Mouse (Mus musculus): ENCODE measurements around the gene Ift20.
"Not testable (repeated sequence)": the region's sequence is repeated elsewhere in the genome, so short reads cannot be mapped to it uniquely, and the experiment has no call there.

Ift20 gene

DNA sequence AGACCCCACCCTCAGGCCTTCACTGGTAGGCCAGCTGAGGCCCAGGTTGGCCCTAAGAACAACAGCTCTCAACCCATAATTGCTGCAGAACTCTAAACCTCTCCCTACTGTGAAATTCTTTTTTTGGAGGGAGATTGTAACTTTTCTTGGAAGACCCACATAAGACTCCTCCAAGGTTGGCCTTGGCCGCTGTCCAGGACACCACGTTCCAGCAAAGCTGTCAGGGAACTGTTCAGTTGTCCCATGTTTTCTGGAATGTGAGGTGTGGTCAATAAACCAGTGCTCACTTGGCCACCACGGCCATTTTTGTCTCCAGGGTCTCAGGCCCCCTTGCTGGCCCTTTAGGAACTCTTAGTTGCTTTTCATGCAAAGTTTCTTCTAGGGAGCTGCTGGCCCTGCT is 14.3 kb upstream of the Ift20 start:
- ATAC-seq (ENCODE audit: insufficient number of reproducible peaks, low FRiP score, low TSS enrichment): no peak

DNA sequence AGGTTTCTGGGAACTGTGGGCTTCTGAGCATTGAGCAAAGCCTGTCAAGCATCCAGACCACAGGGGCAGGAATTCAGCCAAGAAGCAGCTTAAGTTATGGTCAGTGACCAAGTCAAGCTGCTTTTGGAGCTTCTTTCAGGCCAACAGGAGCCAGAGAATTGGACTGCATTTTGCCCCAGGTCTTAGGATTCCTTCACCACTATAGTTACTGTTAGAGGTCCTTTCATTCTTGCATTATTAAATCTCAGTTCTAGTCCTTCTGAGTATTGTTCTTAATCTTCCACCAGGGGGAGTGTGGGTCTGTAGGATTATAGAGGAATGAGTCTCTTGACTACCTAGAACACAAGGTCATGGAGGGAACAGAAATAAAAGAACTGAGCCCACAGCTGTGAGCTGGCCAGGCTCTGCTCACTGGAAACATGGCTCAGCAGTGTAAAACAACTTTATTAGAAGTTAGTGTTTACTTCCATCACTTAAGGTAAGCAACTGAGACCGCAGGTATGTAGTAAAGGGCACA is 13.6 kb upstream of the Ift20 start:
- no peak for ATAC-seq (ENCODE audit: insufficient number of reproducible peaks, low FRiP score, low TSS enrichment)

DNA sequence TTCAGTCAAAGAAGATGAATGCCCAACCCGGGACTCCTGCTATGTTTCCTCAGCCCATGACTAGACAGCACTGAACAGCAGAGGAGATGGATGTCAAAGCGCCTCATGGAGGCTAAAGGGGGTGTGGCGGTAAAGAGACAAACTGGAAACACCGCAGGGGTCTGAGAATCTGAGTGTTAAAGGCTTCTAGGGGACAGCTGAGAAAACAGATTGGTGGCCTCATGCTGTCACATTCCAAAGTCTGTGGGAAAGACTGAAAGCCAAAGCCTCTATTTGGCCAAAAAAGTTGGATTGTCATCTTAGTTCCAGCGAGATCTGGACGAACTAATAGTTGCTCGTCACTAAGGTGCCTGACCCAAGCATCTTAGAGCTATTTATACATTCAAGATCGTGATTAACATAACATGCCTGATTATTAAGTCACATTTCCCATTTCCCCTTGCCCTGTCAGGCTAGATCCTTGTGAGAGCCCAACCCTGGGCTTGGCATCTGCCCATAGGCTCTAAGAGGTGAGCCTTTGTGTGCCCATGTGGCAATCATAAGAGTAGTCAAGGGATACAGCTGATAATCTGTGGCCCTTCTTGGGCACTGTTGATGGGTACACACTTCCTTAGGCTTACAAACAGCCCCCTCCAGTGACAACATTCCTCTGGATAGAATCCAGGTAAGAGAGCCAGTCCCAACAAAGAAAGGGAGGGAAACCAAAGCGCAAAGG is 12.8 kb upstream of the Ift20 start:
- ATAC-seq (ENCODE audit: insufficient number of reproducible peaks, low FRiP score, low TSS enrichment): no peak

DNA sequence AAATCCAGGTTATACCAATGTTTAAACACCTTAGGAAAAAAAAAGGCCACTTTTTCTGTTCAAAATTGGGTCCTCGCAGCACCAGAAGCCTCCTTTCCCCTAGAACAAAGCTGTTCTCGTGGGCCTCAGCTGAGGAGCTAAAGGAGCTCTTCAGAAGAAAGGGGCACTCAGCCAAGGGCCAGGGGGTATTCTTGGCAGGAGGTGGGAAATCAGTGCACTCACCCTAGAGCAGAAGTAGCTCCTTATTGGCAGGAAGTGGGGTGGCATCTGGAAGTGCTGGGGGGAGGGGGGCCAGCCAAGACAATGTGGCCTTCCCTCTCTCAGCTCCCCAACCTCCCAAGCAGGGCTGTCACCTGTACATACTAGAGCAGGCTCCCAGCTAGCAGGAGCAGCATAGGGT is 11.3 kb upstream of the Ift20 start:
- no peak for ATAC-seq (ENCODE audit: insufficient number of reproducible peaks, low FRiP score, low TSS enrichment)

DNA sequence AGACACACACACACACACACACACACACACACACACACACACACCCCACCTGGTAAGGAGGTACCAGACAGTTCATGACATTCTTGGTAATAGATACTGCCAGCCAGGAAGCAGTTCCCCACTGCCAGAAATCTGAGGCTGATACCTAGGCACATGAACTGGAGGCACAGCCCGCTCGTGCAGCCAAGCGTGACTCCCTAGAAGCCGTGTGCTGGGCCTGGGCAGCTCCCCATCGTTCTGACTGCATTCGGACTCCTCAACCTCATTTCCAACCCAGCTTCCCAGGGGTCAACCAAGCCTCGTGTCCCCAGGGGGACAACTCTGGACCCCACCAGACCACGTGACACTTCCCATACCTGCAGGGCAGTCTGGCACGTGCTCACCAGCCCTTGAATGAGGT is 7.4 kb upstream of the Ift20 start:
- no peak for ATAC-seq (ENCODE audit: insufficient number of reproducible peaks, low FRiP score, low TSS enrichment)

DNA sequence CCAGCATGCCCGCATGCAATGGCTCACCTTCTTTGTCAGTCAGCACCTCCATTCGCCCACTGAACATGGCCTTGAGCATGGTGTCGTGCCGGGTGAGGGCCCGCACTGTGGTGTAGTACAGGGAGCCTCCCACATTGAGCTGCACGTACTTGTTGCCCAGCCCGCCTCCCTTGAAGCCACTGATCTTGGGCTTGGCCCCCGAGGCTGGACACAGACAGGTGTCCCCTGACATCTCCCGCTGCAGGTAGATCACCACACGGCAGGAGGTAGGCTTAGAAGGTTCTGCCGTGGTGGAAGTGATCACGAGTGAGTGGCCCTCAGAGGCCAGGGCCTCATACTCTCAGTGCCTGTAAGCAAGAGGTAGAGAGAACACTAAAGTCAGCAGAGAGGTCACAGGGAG is 6.2 kb upstream of the Ift20 start:
- no peak for ATAC-seq (ENCODE audit: insufficient number of reproducible peaks, low FRiP score, low TSS enrichment)

GRCm38 (mm10) chr11:78531046-78531445 is 5.1 kb upstream of the Ift20 start:
- no peak for ATAC-seq (ENCODE audit: insufficient number of reproducible peaks, low FRiP score, low TSS enrichment)

GRCm38 (mm10) chr11:78531515-78531914 is 4.6 kb upstream of the Ift20 start:
- not testable (repeated sequence) for ATAC-seq (ENCODE audit: insufficient number of reproducible peaks, low FRiP score, low TSS enrichment)

DNA sequence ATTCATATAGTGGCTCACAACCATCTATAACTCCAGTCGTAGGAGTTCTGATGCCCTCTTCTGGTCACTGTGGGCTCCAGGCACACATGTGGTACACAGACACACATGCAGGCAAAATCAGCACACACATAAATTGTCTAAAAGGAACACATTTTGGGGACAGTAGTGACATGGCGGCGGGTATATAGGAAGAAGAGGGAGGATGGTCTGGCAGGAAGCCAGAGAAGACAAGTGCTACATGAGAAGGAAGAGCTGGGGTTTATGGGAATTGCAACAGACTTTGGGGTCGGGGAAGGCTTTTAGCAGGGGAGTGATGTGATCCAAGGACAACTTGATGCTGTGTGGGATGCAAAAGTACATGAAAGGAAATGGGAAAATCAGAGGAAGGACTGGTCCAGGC is 1.6 kb upstream of the Ift20 start:
- ATAC-seq (ENCODE audit: insufficient number of reproducible peaks, low FRiP score, low TSS enrichment): no peak

DNA sequence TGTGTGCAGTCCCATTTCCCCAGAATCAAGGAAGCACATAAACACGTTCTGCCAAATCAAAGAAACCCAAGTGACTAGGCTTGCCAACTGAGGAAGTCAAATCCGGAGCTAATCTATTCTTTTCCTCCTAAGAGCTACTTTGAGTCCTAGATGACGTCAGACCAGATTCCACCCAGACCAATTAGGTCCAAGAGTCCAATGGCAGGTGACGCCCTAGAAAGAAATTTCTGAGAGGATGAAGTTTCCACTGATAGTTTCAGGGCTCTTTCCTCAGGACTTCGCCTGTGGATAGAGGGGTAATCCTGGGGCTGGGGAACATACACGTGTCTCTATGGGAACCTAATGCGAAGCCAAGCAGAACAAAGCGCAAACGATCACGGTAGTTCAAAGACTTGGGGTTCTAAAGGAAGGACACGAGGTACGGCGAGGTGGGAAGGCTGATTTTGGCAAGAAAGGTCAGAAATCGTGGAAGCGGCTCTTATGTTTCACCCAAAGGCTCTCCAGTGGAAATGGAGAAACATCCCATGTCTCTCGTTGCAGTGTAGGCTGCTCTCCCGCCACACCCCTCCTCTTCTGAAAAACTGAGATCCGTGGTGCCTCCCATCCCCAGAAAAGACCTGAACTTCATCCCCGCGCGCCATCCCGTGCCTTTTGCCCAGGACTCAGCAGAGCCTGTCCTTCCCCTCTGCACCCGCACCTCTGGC is 633 bp upstream of the Ift20 start:
- peak; percentile 22; the same call in 1 of the 2 replicates for ATAC-seq (ENCODE audit: insufficient number of reproducible peaks, low FRiP score, low TSS enrichment)

DNA sequence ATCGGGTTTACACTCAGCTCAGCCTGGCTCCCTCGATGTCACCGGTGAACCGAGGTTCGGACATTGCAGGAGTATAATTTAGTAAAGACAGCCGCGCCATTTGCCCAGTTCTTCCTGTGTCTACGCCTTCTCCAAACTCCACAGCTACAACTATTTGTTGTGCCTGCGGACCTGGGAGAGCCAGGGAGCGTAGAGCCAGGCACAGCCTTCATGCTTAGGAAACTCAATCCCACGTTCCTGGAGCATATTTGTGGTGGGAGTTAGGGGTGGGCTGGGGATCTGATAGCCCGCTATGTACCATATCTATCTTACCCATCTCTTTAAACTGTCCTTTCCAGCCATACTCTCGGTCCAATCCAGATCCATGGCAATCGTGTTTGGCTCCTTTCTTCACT is 526 bp downstream of the Ift20 start:
- no peak for ATAC-seq (ENCODE audit: insufficient number of reproducible peaks, low FRiP score, low TSS enrichment)

DNA sequence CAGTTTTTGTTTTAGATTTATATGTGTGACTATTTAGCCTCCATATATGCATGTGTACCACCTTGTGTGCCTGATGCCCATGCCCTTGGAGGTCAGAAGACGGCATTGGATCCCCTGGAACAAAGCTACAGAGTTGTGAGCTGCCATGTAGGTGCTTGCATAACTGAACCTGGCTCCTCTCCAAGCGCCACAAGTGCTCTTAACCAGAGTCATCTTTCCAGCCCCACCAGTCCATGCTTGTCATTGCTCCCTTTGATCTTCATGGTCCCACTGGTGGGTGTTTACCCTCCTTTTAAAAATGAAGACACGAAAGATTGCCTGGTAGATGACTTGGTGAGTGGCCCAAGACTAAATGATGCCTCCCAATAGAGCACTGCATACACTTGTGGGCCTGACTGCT is 4.2 kb downstream of the Ift20 start:
- no peak for ATAC-seq (ENCODE audit: insufficient number of reproducible peaks, low FRiP score, low TSS enrichment)

- no peak for ATAC-seq (ENCODE audit: insufficient number of reproducible peaks, low FRiP score, low TSS enrichment)
Observed at GRCm38 (mm10) chr11:78544449-78545111, 8.4 kb downstream of the Ift20 start.

DNA sequence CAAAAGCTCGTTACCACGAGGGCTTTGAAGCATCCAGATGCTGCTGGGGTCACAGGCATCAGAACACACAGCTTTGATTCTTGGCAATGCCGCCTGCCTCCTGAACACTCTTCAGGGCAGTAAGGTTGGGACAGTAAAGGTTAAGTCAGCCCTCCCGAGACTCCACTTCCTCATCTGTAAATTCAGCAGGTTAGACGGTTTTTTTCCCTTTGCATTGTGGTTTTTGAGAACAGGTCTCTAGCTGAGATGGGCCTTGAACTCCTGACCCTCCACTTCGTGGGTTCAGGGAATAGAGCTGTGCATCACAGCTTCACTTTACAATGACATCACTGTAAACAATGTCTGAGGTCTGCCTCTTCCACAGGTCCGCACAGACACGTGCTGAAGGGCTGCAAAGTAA is 9.0 kb downstream of the Ift20 start:
- no peak for ATAC-seq (ENCODE audit: insufficient number of reproducible peaks, low FRiP score, low TSS enrichment)

GRCm38 (mm10) chr11:78547718-78548460 is 11.7 kb downstream of the Ift20 start:
- no peak for ATAC-seq (ENCODE audit: insufficient number of reproducible peaks, low FRiP score, low TSS enrichment)

GRCm38 (mm10) chr11:78549491-78549987 is 13.4 kb downstream of the Ift20 start:
- ATAC-seq (ENCODE audit: insufficient number of reproducible peaks, low FRiP score, low TSS enrichment): no peak

DNA sequence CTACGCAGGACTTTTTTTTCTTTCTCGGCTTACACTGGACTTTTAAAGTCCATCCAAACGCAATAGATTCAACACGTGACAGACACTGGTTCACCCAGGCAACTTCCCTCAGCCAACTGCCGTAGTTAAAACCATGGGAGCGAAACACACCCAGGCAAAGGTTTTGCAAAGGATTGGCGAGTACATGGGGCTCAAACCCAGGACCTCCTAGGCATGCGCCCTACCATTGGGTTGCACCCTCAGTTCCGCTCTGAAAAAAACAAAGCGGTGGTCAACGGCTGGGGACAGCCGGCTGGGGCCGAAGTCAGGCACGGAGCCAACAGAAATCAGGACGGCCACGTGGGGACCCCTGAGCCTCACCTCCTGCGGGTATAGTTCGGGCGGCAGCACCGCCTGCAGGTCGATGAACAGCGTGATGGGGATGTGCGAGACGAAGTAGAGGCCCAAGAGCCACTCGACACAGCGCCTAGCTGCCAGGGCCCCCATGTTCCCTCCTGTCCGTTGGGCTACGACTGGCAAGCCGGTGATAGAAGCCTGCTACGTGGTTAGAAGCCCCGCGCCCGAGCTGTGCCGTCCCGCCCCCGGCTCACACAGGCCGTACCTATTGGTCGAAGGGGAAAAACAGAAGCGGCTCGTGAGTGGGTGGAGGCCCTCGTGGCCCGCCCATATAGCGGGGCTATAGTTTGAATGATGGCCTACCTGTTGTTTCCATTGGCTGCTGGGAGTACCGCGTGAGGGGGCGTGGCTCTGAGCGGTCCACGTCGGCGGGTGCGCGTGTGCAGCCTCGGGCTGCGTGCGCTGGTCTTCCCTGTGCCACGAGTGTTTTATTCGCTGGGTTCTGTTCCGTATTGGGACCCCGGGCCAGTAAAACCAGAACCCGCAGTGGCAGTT is 14.3 kb downstream of the Ift20 start, which contains the start of gene Tmem97:
Gene Tmem97, minus strand, starts transcription at position 610 of the 891 bp plus-strand sequence.
- peak; percentile 100 for ATAC-seq (ENCODE audit: insufficient number of reproducible peaks, low FRiP score, low TSS enrichment)

- 0 out of 2 replicates have a peak, but pooled peaks have one; percentile 11 for ATAC-seq (ENCODE audit: insufficient number of reproducible peaks, low FRiP score, low TSS enrichment)
Observed at GRCm38 (mm10) chr11:78551059-78551398, 14.9 kb downstream of the Ift20 start.

DNA sequence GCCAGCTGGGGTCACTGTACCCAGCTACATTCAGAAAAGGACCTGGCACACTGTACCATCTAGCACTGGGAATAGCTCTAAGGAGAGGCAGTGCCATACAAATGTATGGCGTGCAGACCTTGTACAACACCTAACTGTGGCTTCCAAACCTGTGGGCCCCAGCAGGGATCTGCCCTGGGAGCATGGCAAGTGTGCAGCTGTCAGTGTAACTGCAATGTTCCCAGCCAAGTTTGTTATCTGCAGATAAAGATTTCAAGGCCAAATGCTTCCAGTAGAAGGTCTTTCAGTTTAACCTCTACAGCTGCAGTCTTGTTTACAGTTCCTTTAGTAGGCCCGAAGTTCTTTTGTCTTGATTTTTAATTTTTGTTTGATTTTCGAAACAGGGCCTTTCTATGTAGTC is 19.5 kb downstream of the Ift20 start:
- no peak for ATAC-seq (ENCODE audit: insufficient number of reproducible peaks, low FRiP score, low TSS enrichment)
